Mouse (Mus musculus) CH12.LX (cell line): ENCODE results near the gene Ascc1. TPM values are rescaled to one million over a fixed set of nuclear protein-coding genes. Genes with fewer than 3 reads are reported as not detected.

ENCODE experiments used
- DNase-seq: peaks from one replicate; pipeline ENCODE4 v3.0.0-alpha.2; 2013; ENCODE audit errors: extremely low read depth
- H3K27ac ChIP-seq: 2 replicates; pipeline ENCODE4 v1.5.1; 2012; ENCODE audit warnings: low read depth, mild to moderate bottlenecking, control low read depth, moderate library complexity; ENCODE audit not compliant: insufficient read depth
- H3K27me3 ChIP-seq: replicated peaks from 2 replicates; pipeline ENCODE3; 2012; ENCODE audit warnings: inconsistent platforms
- H3K36me3 ChIP-seq, 2 experiments: replicated peaks in 1 of 2; 2 replicates each; pipeline versions ENCODE3 to v1.6.1; 2012; ENCODE audit warnings: inconsistent platforms in 1 of 2, low read length in 1 of 2, mild to moderate bottlenecking in 1 of 2, mixed read lengths in 1 of 2, moderate library complexity in 1 of 2; ENCODE audit not compliant: control insufficient read depth in 1 of 2, insufficient read depth in 1 of 2
- H3K4me1 ChIP-seq, 2 experiments: 2 replicates each; pipeline ENCODE4 v1.6.1; 2012; ENCODE audit warnings: inconsistent platforms in 1 of 2, moderate library complexity in 1 of 2; ENCODE audit not compliant: insufficient read depth in 2 of 2, control insufficient read depth in 1 of 2
- H3K4me2 ChIP-seq: 2 replicates; pipeline ENCODE4 v1.6.1; 2012; ENCODE audit warnings: low read depth, mild to moderate bottlenecking, control low read depth; ENCODE audit not compliant: poor library complexity, insufficient read depth, severe bottlenecking
- H3K4me3 ChIP-seq, 3 experiments: fragments of 150-350 bp in 1 of 3; sonication (generic) in 1 of 3; replicated peaks in 1 of 3; 2 replicates each; pipeline versions ENCODE3 to v1.5.1; 2011 to 2012; ENCODE audit warnings: low read depth in 2 of 3, low read length in 2 of 3, mild to moderate bottlenecking in 2 of 3, moderate library complexity in 2 of 3, control low read depth in 1 of 3, improper control_type of control experiment in 1 of 3, inconsistent platforms in 1 of 3, mixed read lengths in 1 of 3; ENCODE audit not compliant: poor library complexity in 1 of 3
- H3K79me2 ChIP-seq: replicated peaks from 2 replicates; pipeline ENCODE4 v1.6.1; 2012; ENCODE audit warnings: mild to moderate bottlenecking, moderate library complexity; ENCODE audit not compliant: control insufficient read depth, poor library complexity, insufficient read depth, severe bottlenecking; ENCODE audit errors: extremely low read depth
- H3K9ac ChIP-seq: 2 replicates; pipeline ENCODE4 v1.6.1; 2012; ENCODE audit warnings: low read depth, mild to moderate bottlenecking, control low read depth, moderate library complexity; ENCODE audit not compliant: insufficient read depth
- H3K9me3 ChIP-seq: replicated peaks from 2 replicates; pipeline ENCODE3; 2012; ENCODE audit warnings: low read length, inconsistent platforms, mixed read lengths
- BHLHE40 ChIP-seq: IDR thresholded peaks from 2 replicates; pipeline ENCODE4 v1.6.1; 2011; ENCODE audit warnings: mild to moderate bottlenecking, low read depth, low read length, improper control_type of control experiment
- CTCF ChIP-seq, 2 experiments: IDR thresholded peaks in 1 of 2; conservative IDR thresholded peaks in 1 of 2; 2 replicates each; pipeline ENCODE4 v1.5.1; 2011 to 2012; ENCODE audit warnings: low read depth in 2 of 2, low read length in 2 of 2, improper control_type of control experiment in 1 of 2, inconsistent platforms in 1 of 2, mild to moderate bottlenecking in 1 of 2, moderate library complexity in 1 of 2
- EP300 ChIP-seq: IDR thresholded peaks from 2 replicates; pipeline ENCODE4 v1.6.1; 2011; ENCODE audit warnings: low read length, improper control_type of control experiment
- GABPA ChIP-seq: IDR thresholded peaks from 2 replicates; pipeline ENCODE4 v1.6.1; 2012; ENCODE audit warnings: low read depth, low read length, improper control_type of control experiment, inconsistent platforms; ENCODE audit not compliant: insufficient replicate concordance
- JUND ChIP-seq: conservative IDR thresholded peaks from 2 replicates; pipeline ENCODE4 v1.6.1; 2011; ENCODE audit warnings: low read depth, low read length, improper control_type of control experiment
- KAT2A ChIP-seq: IDR thresholded peaks from 2 replicates; pipeline ENCODE4 v1.6.1; 2012; ENCODE audit warnings: low read length, improper control_type of control experiment, inconsistent platforms; ENCODE audit not compliant: insufficient replicate concordance
- MAFK ChIP-seq: IDR thresholded peaks from 2 replicates; pipeline ENCODE4 v1.6.1; 2011; ENCODE audit warnings: low read length, improper control_type of control experiment; ENCODE audit not compliant: insufficient replicate concordance
- MAX ChIP-seq: IDR thresholded peaks from 2 replicates; pipeline ENCODE4 v1.6.1; 2011; ENCODE audit warnings: low read length, improper control_type of control experiment
- MAZ ChIP-seq: IDR thresholded peaks from 2 replicates; pipeline ENCODE4 v1.6.1; 2012; ENCODE audit warnings: low read depth, mild to moderate bottlenecking, inconsistent platforms, low read length, improper control_type of control experiment, moderate library complexity
- MYC ChIP-seq: IDR thresholded peaks from 2 replicates; pipeline ENCODE4 v1.6.1; 2011; ENCODE audit warnings: low read depth, mild to moderate bottlenecking, improper control_type of control experiment, low read length
- NELFE ChIP-seq: IDR thresholded peaks from 2 replicates; pipeline ENCODE4 v1.6.1; 2011; ENCODE audit warnings: low read depth, low read length, improper control_type of control experiment
- NRF1 ChIP-seq: IDR thresholded peaks from 2 replicates; pipeline ENCODE4 v1.6.1; 2014; ENCODE audit warnings: low read depth, mild to moderate bottlenecking, inconsistent platforms, low read length, improper control_type of control experiment, moderate library complexity
- PAX5 ChIP-seq: IDR thresholded peaks from 2 replicates; pipeline ENCODE4 v1.6.1; 2012; ENCODE audit warnings: low read length, inconsistent platforms, mixed read lengths
- POLR2A ChIP-seq: IDR thresholded peaks from 2 replicates; pipeline ENCODE4 v1.6.1; 2011; ENCODE audit warnings: low read depth, mild to moderate bottlenecking, improper control_type of control experiment, low read length
- POLR2AphosphoS2 ChIP-seq: IDR thresholded peaks from 2 replicates; pipeline ENCODE4 v1.6.1; 2011; ENCODE audit warnings: low read depth, low read length, improper control_type of control experiment
- SIN3A ChIP-seq: IDR thresholded peaks from 2 replicates; pipeline ENCODE4 v1.6.1; 2012; ENCODE audit warnings: low read length, improper control_type of control experiment, inconsistent platforms
- TCF12 ChIP-seq: IDR thresholded peaks from 2 replicates; pipeline ENCODE4 v1.6.1; 2014; ENCODE audit warnings: low read depth, mild to moderate bottlenecking, inconsistent platforms, low read length, improper control_type of control experiment
- USF1 ChIP-seq: IDR thresholded peaks from 2 replicates; pipeline ENCODE4 v1.6.1; 2014; ENCODE audit warnings: low read depth, mild to moderate bottlenecking, inconsistent platforms, low read length, improper control_type of control experiment
- USF2 ChIP-seq: conservative IDR thresholded peaks from 2 replicates; pipeline ENCODE4 v1.6.1; 2011; ENCODE audit warnings: low read depth, low read length, improper control_type of control experiment
- ZKSCAN1 ChIP-seq: IDR thresholded peaks from 2 replicates; pipeline ENCODE4 v1.6.1; 2012; ENCODE audit warnings: low read depth, inconsistent platforms, low read length, improper control_type of control experiment, borderline replicate concordance
- dilution Hi-C: fragments of 300-500 bp; cut with MboI; formaldehyde crosslinking; loops from 2 replicates; pipeline ENCODE4 v1.14.3; 2020; ENCODE audit warnings: low sequenced_read_pairs; ENCODE audit not compliant: extremely low pct_unique_long_range_greater_than_20kb, extremely low pct_ligation_motif_present
- in situ Hi-C: fragments of 300-500 bp; cut with MboI; formaldehyde crosslinking; loops from 3 replicates; pipeline ENCODE4 v1.14.3; 2019; ENCODE audit warnings: low sequenced_read_pairs, low pct_ligation_motif_present, low pct_unique_long_range_greater_than_20kb, mixed read lengths
- polyA plus RNA-seq: library from polyadenylated mRNA; unstranded; fragments of >175 nt; gene quantifications from 2 replicates; pipeline ENCODE4 v1.2.1, GENCODE M21; 2012; ENCODE audit warnings: low read depth; ENCODE audit not compliant: insufficient read length
- total RNA-seq, 2 experiments: library from RNA; depleted of rRNA; stranded (reverse); fragments of 300-350 nt in 1 of 2; fragments of >200 nt in 1 of 2; gene quantifications; 2 replicates each; pipeline ENCODE4 v1.2.3; 2012 to 2014

The Ascc1 gene
- total and polyA plus RNA-seq, 3 experiments: 20.1 to 25.5 (median 25.4) TPM

DNA sequence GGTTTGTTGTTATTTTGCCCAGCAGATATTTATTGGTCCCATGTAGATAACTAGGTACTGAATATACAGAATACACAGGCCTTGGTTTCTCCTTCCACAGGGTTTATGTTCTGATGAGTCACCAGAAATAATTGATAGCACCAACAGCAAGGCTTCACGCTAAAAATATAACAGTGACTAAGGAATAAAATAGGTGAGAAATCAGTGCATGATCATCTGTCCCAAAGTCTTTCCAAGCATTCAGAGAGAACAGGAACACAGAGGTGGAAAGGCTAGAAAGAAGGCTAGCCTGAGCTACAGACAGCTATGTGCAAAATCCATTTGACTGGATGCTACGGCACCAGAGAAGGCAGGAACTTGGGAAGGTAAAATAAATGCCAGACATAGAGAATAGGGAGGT is 93.0 kb downstream of the Ascc1 start:
- no peak overlapping the region for H3K4me2 ChIP-seq
- DNase-seq: no peak
- H3K27ac ChIP-seq: no peak overlapping the region
- peaks cover 3 to 35% of the 10 kb centered on the region in 2 experiments for H3K36me3 ChIP-seq
- no peak for TF ChIP-seq BHLHE40
- no peak for TF ChIP-seq SIN3A
- no peak for TF ChIP-seq JUND
- TF ChIP-seq MYC: no peak
- TF ChIP-seq ZKSCAN1: no peak
- no peak for TF ChIP-seq NELFE
- TF ChIP-seq NRF1: no peak
- TF ChIP-seq TCF12: no peak
- TF ChIP-seq PAX5: no peak
- TF ChIP-seq MAFK: no peak
- TF ChIP-seq GABPA: no peak
- no peak for TF ChIP-seq USF2
- TF ChIP-seq, all 38 proteins: peak for 0
- Histone ChIP-seq H3K9me3 (no peaks in the 10 kb centered on the region), H3K79me2 (no peaks in the 10 kb centered on the region), H3K9ac (no peak overlapping the region), H3K4me1 (no peaks in the 10 kb centered on the region), H3K27me3 (no peaks in the 10 kb centered on the region), H3K4me3 (no peak overlapping the region)
- dilution Hi-C loops: no loop called here
- in situ Hi-C loops: no loop called here

GRCm38 (mm10) chr10:60096302-60096701 is 93.7 kb downstream of the Ascc1 start:
- dilution Hi-C loops: no loop called here
- Histone ChIP-seq H3K27me3 (no peaks in the 10 kb centered on the region), H3K27ac (no peak overlapping the region), H3K4me3 (no peak overlapping the region), H3K4me2 (no peak overlapping the region), H3K36me3 (peaks cover 3 to 36% of the 10 kb centered on the region in 2 experiments), H3K79me2 (no peaks in the 10 kb centered on the region), H3K4me1 (no peaks in the 10 kb centered on the region), H3K9me3 (no peaks in the 10 kb centered on the region), H3K9ac (no peak overlapping the region)
- no peak for TF ChIP-seq POLR2A
- TF ChIP-seq MAX: no peak
- TF ChIP-seq SIN3A: no peak
- no peak for TF ChIP-seq USF1
- TF ChIP-seq POLR2AphosphoS2: no peak
- no peak for TF ChIP-seq MAFK
- no peak for TF ChIP-seq MAZ
- TF ChIP-seq EP300: no peak
- no peak for TF ChIP-seq KAT2A
- no peak for TF ChIP-seq CTCF (conservative IDR thresholded peaks at IDR 0.05 in 1 of 2, IDR thresholded peaks at IDR 0.05 in 1 of 2; ENCODE audit: low read depth in 2 of 2, low read length in 2 of 2)
- DNase-seq: no peak
- in situ Hi-C loops: no loop called here
